Mouse (Mus musculus) urinary bladder, postnatal 10 days (tissue): ENCODE results near the gene Gm14296.
"Not testable (repeated sequence)": the region's sequence is repeated elsewhere in the genome, so short reads cannot be mapped to it uniquely, and the experiment has no call there.

Experiments used
- DNase-seq: peaks from one replicate; pipeline ENCODE4 v3.0.0; 2022; ENCODE audit warnings: low spot score

Gm14296 gene

GRCm38 (mm10) chr2:176927709-176928108, at the start of gene Gm14296:
Gene Gm14296 (minus strand): TSS chr2:176927809.
- DNase-seq, result not testable (repeated sequence)

- DNase-seq, result not testable (repeated sequence)
Observed at GRCm38 (mm10) chr2:176905464-176905863, 22.1 kb downstream of the Gm14296 start.
